Mouse (Mus musculus): ENCODE measurements around the gene Phf11d. TPM values are rescaled to one million over a fixed set of nuclear protein-coding genes. Genes with fewer than 3 reads are reported as not detected.
"Not testable (repeated sequence)": the region's sequence is repeated elsewhere in the genome, so short reads cannot be mapped to it uniquely, and the experiment has no call there.

Phf11d gene
- 1 to 10 TPM; 5.7 to 9.5 TPM for total RNA-seq (2021)

- intact Hi-C loops (cut with DNase I), result no loop called here
- peak; percentile 70 for DNase-seq
Measured at GRCm38 (mm10) chr14:59365244-59365644, at the start of gene Phf11d. TSS of gene Phf11d (minus strand) at chr14:59365470.

- intact Hi-C loops (cut with DNase I), result not testable (repeated sequence)
Measured at GRCm38 (mm10) chr14:59414979-59415378, 49.7 kb upstream of the Phf11d start.

GRCm38 (mm10) chr14:59396999-59397398, 31.7 kb upstream of the Phf11d start:
- no peak for DNase-seq
- intact Hi-C loops (cut with DNase I), result loop anchor here (5.0 kb wide), 1 partner anchor 45 kb away; the partner anchor contains the start of genes Cab39l and Setdb2

More at GRCm38 (mm10) chr14:59414979-59415378, 49.7 kb upstream of the Phf11d start:
- not testable (repeated sequence) for DNase-seq

- intact Hi-C loops (cut with DNase I), result loop anchor here (5.0 kb wide), 1 partner anchor 47 kb away; the partner anchor contains the start of genes Cab39l and Setdb2
Measured at GRCm38 (mm10) chr14:59395281-59395680, 30.0 kb upstream of the Phf11d start, which contains the start of gene Phf11c. TSS of gene Phf11c (minus strand) at chr14:59395381.

GRCm38 (mm10) chr14:59390181-59390580, 24.9 kb upstream of the Phf11d start:
- DNase-seq, result peak; percentile 24 to 35
- intact Hi-C loops (cut with DNase I), result loop anchor here (1.0 kb wide), 1 partner anchor 166 kb away; no protein-coding TSS in a partner anchor

More at GRCm38 (mm10) chr14:59395281-59395680, 30.0 kb upstream of the Phf11d start, which contains the start of gene Phf11c:
- no peak for DNase-seq

GRCm38 (mm10) chr14:59389532-59389931, 24.3 kb upstream of the Phf11d start:
- intact Hi-C loops (cut with DNase I), result no loop called here
- DNase-seq, result no peak

GRCm38 (mm10) chr14:59370348-59371068, 5.2 kb upstream of the Phf11d start:
- DNase-seq, result no peak
- intact Hi-C loops (cut with DNase I), result no loop called here

GRCm38 (mm10) chr14:59366386-59367105, 1.3 kb upstream of the Phf11d start:
- DNase-seq, result no peak
- intact Hi-C loops (cut with DNase I), result no loop called here

- DNase-seq; intact Hi-C loops (cut with DNase I): not testable (repeated sequence)
Measured at GRCm38 (mm10) chr14:59341189-59341588, 24.1 kb downstream of the Phf11d start, which contains the start of gene Phf11b. TSS of gene Phf11b (minus strand) at chr14:59341351.

- intact Hi-C loops (cut with DNase I), result no loop called here
- no peak for DNase-seq
Measured at GRCm38 (mm10) chr14:59339541-59339940, 25.7 kb downstream of the Phf11d start.

- intact Hi-C loops (cut with DNase I); DNase-seq: not testable (repeated sequence)
Measured at GRCm38 (mm10) chr14:59336056-59336455, 29.2 kb downstream of the Phf11d start.

GRCm38 (mm10) chr14:59330499-59330898, 34.8 kb downstream of the Phf11d start:
- peak; percentile 7 for DNase-seq
- intact Hi-C loops (cut with DNase I), result loop anchor here (5.0 kb wide), 1 partner anchor 227 kb away; no protein-coding TSS in a partner anchor

GRCm38 (mm10) chr14:59319970-59320369, 45.3 kb downstream of the Phf11d start:
- intact Hi-C loops (cut with DNase I); DNase-seq: not testable (repeated sequence)

- DNase-seq; intact Hi-C loops (cut with DNase I): not testable (repeated sequence)
Measured at GRCm38 (mm10) chr14:59319036-59319435, 46.2 kb downstream of the Phf11d start.

Other genes starting within 250 kb of the Phf11d start
- not detected for gene 1700129C05Rik, start 222.6 kb downstream of the Phf11d start, total RNA-seq (2021)
- not detected for gene Gm5142, start 186.7 kb downstream of the Phf11d start, total RNA-seq (2021)
- gene Rcbtb1, start 164.3 kb downstream of the Phf11d start, total RNA-seq (2021), result 10 to 100 TPM in 1 of 2 experiments, 1 to 10 TPM in 1; 9.2 to 14.0 TPM
- gene Gm6904, start 105.3 kb downstream of the Phf11d start, total RNA-seq (2021), result not detected
- gene Phf11a, start 67.9 kb downstream of the Phf11d start, total RNA-seq (2021), result under 1 TPM; 0.22 to 0.27 TPM
- gene Phf11b, start 24.1 kb downstream of the Phf11d start, total RNA-seq (2021), result 1 to 10 TPM in 1 of 2 experiments, under 1 TPM in 1; 0.64 to 1.6 TPM
- under 1 TPM; 0.76 to 0.86 TPM for gene Phf11c, start 29.9 kb upstream of the Phf11d start, total RNA-seq (2021)
- gene Setdb2, start 75.4 kb upstream of the Phf11d start, total RNA-seq (2021), result 10 to 100 TPM; 10.2 to 12.4 TPM
- gene Cab39l, start 75.5 kb upstream of the Phf11d start, total RNA-seq (2021), result 10 to 100 TPM; 23.5 to 24.3 TPM
- 10 to 100 TPM; 45.0 to 46.5 TPM for gene Cdadc1, start 232.5 kb upstream of the Phf11d start, total RNA-seq (2021)

Data from heart, postnatal 36 days (tissue).